Mouse (Mus musculus) thymus, adult 2 months (tissue): ENCODE data around the gene Kcng1. TPM values are rescaled to one million over a fixed set of nuclear protein-coding genes. Genes with fewer than 3 reads are reported as not detected.

ENCODE experiments used
- DNase-seq: peaks from one replicate; pipeline ENCODE4 v3.0.0; 2021
- H3K27ac ChIP-seq: fragments of 200-500 bp; 2 replicates; pipeline ENCODE4 v1.5.1; 2012; ENCODE audit warnings: low read length, control low read depth; ENCODE audit not compliant: control insufficient read depth, insufficient read depth
- H3K27me3 ChIP-seq: fragments of 200-500 bp; 2 replicates; pipeline ENCODE4 v1.6.1; 2012; ENCODE audit warnings: mild to moderate bottlenecking, low read length, moderate library complexity, mixed read lengths; ENCODE audit not compliant: control insufficient read depth, insufficient read depth
- H3K36me3 ChIP-seq: fragments of 200-500 bp; 2 replicates; pipeline ENCODE4 v1.6.1; 2012; ENCODE audit warnings: mild to moderate bottlenecking, low read length, moderate library complexity; ENCODE audit not compliant: control insufficient read depth, insufficient read depth
- H3K4me1 ChIP-seq: fragments of 200-500 bp; replicated peaks from 2 replicates; pipeline ENCODE4 v1.6.1; 2012; ENCODE audit warnings: low read length; ENCODE audit not compliant: control insufficient read depth, insufficient read depth
- H3K4me3 ChIP-seq: fragments of 200-500 bp; 2 replicates; pipeline ENCODE4 v1.5.1; 2012; ENCODE audit warnings: mild to moderate bottlenecking, low read length, control low read depth, moderate library complexity; ENCODE audit not compliant: control insufficient read depth, insufficient read depth
- CTCF ChIP-seq: fragments of 200-500 bp; IDR thresholded peaks from 2 replicates; pipeline ENCODE4 v1.5.1; 2012; ENCODE audit warnings: mild to moderate bottlenecking, control low read depth, low read length, moderate library complexity, borderline replicate concordance; ENCODE audit not compliant: control insufficient read depth, poor library complexity, insufficient read depth; ENCODE audit errors: extremely low read depth
- POLR2A ChIP-seq: fragments of 200-500 bp; IDR thresholded peaks from 2 replicates; pipeline ENCODE4 v1.6.1; 2012; ENCODE audit warnings: mild to moderate bottlenecking, low read length, control low read depth, moderate library complexity; ENCODE audit not compliant: control insufficient read depth, poor library complexity, insufficient read depth; ENCODE audit errors: extremely low read depth
- WGBS: fragments of 180-500 bp; shearing (Covaris S2); methylation state at CpG from one replicate; pipeline ENCODE4 v1.1.7; 2018; 5-methylcytosine and 5-hydroxymethylcytosine counted together
- polyA plus RNA-seq: library from polyadenylated mRNA; depleted of rRNA; stranded (reverse); fragments of >200 nt; gene quantifications from 2 replicates; pipeline ENCODE4 v1.2.3, GENCODE M21; 2012

The Kcng1 gene
- polyA plus RNA-seq, 1 experiment = 0.01 TPM

- H3K27me3 ChIP-seq = 0 out of 2 replicates have a peak, but pooled peaks cover 2% of the 10 kb centered on the region
- TF ChIP-seq CTCF = no peak
- TF ChIP-seq POLR2A = no peak
- H3K27ac ChIP-seq = no peak overlapping the region
- H3K36me3 ChIP-seq = no peaks in the 10 kb centered on the region; the same call in 1 of the 2 replicates
- H3K4me1 ChIP-seq = no peaks in the 10 kb centered on the region
- DNase-seq = no peak
- H3K4me3 ChIP-seq = no peak overlapping the region
- 94% methylated on average over 4 of the region's 4 CpGs for WGBS
Measured at GRCm38 (mm10) chr2:168238335-168238734, 43.2 kb downstream of the Kcng1 start.

GRCm38 (mm10) chr2:168233286-168233685 is 48.2 kb downstream of the Kcng1 start:
- Histone ChIP-seq H3K36me3 (no peaks in the 10 kb centered on the region; the same call in 1 of the 2 replicates), H3K4me3 (no peak overlapping the region), H3K27me3 (no peaks in the 10 kb centered on the region), H3K4me1 (peaks cover 17% of the 10 kb centered on the region), H3K27ac (no peak overlapping the region)
- no peak for DNase-seq
- TF ChIP-seq CTCF (no peak), POLR2A (no peak)
- 97% methylated on average over 5 of the region's 5 CpGs for WGBS

- 60% methylated on average over 33 of the region's 33 CpGs for WGBS
- H3K4me1 ChIP-seq = peaks cover 17% of the 10 kb centered on the region
- no peak for TF ChIP-seq CTCF
- TF ChIP-seq POLR2A = no peak
- H3K27me3 ChIP-seq = no peaks in the 10 kb centered on the region
- peaks cover 4% of the 10 kb centered on the region for H3K36me3 ChIP-seq
- H3K27ac ChIP-seq = no peak overlapping the region
- peak overlapping the region; percentile 92 for H3K4me3 ChIP-seq
- peak; percentile 6 for DNase-seq
Measured at GRCm38 (mm10) chr2:168231471-168231829, 50.1 kb downstream of the Kcng1 start.

- H3K4me1 ChIP-seq = peaks cover 17% of the 10 kb centered on the region
- DNase-seq = peak; percentile 13
Measured at GRCm38 (mm10) chr2:168230773-168231470, 50.6 kb downstream of the Kcng1 start.

GRCm38 (mm10) chr2:168230026-168230728 is 51.4 kb downstream of the Kcng1 start, which contains the start of the genes Gm20716, Dpm1 and Mocs3:
Gm20716 (minus strand) TSS chr2:168230364.
Dpm1 (minus strand) TSS chr2:168230591.
Mocs3 (plus strand) TSS chr2:168230622.
- WGBS = under 1% methylated on average over 73 of the region's 73 CpGs
- peak; percentile 81 for DNase-seq
- peaks cover 17% of the 10 kb centered on the region for H3K4me1 ChIP-seq
- H3K4me3 ChIP-seq = peak within 1 kb of the TSS; percentile 92
- H3K27me3 ChIP-seq = no peaks in the 10 kb centered on the region
- H3K36me3 ChIP-seq = peaks cover 14% of the 10 kb centered on the region
- TF ChIP-seq CTCF (peak; percentile 19; the same call in 1 of the 2 replicates), POLR2A (peak; percentile 90)
- peak within 1 kb of the TSS; percentile 43; the same call in 1 of the 2 replicates for H3K27ac ChIP-seq

More at GRCm38 (mm10) chr2:168230773-168231470, 50.6 kb downstream of the Kcng1 start:
- 5% methylated on average over 105 of the region's 105 CpGs for WGBS
- TF ChIP-seq POLR2A (no peak), CTCF (no peak)
- no peak overlapping the region for H3K27ac ChIP-seq
- H3K4me3 ChIP-seq = peak overlapping the region; percentile 92
- H3K36me3 ChIP-seq = peaks cover 6% of the 10 kb centered on the region
- no peaks in the 10 kb centered on the region for H3K27me3 ChIP-seq
